Mouse (Mus musculus): Measurements from ENCODE around the gene Casp8. TPM values are rescaled to one million over a fixed set of nuclear protein-coding genes. Genes with fewer than 3 reads are reported as not detected.
A peak's percentile ranks its signal among the peaks of the same experiment; 100 is the strongest.
"Not testable (repeated sequence)": the region's sequence is repeated elsewhere in the genome, so short reads cannot be mapped to it uniquely, and the experiment has no call there.

The Casp8 gene
- polyA plus RNA-seq (2016; fragmentation: Nextera tagmentation; extraction: Ambion mirVana): 13.0 and 13.8 TPM in 2 replicates

DNA sequence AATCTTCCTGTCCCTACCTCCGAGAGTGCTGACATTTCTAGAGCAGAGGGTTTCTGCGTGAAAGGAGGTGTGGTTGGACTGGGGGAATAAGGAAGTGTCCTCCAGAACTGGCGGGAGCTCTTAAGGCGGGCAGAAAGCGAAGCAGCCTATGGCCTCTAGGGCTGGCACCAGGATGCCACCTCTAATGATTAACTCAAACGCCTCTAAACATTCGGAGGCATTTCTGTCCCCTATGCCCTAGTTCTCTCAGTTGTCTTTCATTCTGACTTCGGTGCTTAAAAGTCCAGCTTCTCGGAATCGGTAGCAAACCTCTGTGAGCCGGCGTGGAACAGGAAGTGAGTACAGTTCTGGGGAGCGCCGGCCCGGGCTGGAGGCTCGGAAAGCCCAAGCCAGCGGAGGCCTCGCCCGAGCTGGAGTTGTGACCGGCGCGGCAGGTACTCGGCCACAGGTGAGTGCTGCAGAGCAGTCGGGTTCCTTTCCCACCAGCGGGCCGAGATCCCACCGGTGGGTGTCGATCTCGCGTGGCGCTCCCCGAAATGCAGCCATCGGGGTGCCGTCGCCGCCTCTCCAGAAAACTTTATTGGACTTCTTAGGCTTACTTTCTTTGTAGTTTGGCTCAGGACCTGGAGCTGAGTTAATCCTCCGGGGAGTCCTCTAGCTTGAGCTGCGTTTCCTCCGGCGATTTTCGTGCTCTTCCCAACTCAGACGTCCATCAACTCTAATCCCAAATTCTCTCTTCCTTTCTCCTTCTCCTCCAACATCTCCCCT lies at the start of gene Casp8:
Casp8 (plus strand) TSS at position 84 of the 768 bp plus-strand sequence.
- Histone ChIP-seq H3K27ac (peak within 1 kb of the TSS; percentile 85), H3K4me1 (replicated peaks) (peaks cover 19% of the 10 kb centered on the region), H3K4me3 (peak within 1 kb of the TSS; percentile 65), H3K9me3 (no peaks in the 10 kb centered on the region), H3K27me3 (ENCODE audit: insufficient read depth, poor library complexity, severe bottlenecking) (peaks cover 4% of the 10 kb centered on the region; the same call in 1 of the 2 replicates), H3K36me3 (peaks cover 9% of the 10 kb centered on the region; the same call in 1 of the 2 replicates)
- DNase-seq (ENCODE audit: low spot score): peak; percentile 59
- under 1% methylated on average over 42 of the region's 42 CpGs for WGBS

DNA sequence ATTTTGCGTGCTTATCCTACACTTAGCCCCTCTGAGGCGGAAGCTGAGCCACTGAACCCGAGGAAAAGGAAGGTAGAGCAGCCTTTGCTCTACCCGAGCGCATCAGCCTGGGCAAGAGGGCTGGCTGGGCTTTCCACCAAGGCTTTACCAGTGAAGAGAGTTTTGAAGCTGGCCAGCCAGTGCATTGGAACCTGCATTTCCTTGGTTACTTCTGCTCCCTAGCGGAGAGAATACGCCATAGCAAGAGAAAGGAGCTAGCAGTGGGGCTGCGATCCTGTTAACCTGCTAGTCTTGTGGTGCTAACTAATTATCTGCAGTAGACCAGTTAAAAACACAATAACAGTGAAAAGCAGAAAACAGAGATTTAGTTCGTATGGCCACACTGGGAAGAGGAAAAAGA lies 48.3 kb upstream of the Casp8 start:
- Histone ChIP-seq H3K27me3 (ENCODE audit: insufficient read depth, poor library complexity, severe bottlenecking) (no peaks in the 10 kb centered on the region), H3K4me1 (replicated peaks) (no peaks in the 10 kb centered on the region), H3K27ac (no peak overlapping the region), H3K36me3 (peaks cover 77% of the 10 kb centered on the region), H3K4me3 (no peak overlapping the region), H3K9me3 (no peaks in the 10 kb centered on the region)
- no peak for DNase-seq (ENCODE audit: low spot score)
- WGBS: 70% methylated on average over 9 of the region's 9 CpGs

GRCm38 (mm10) chr1:58759451-58759850 lies 35.7 kb upstream of the Casp8 start:
- 91% methylated on average over 3 of the region's 3 CpGs for WGBS
- Histone ChIP-seq H3K4me1 (replicated peaks) (no peaks in the 10 kb centered on the region), H3K27ac (no peak overlapping the region), H3K9me3 (no peaks in the 10 kb centered on the region), H3K36me3 (peaks cover 26% of the 10 kb centered on the region), H3K27me3 (ENCODE audit: insufficient read depth, poor library complexity, severe bottlenecking) (no peaks in the 10 kb centered on the region), H3K4me3 (no peak overlapping the region)
- DNase-seq (ENCODE audit: low spot score): no peak

DNA sequence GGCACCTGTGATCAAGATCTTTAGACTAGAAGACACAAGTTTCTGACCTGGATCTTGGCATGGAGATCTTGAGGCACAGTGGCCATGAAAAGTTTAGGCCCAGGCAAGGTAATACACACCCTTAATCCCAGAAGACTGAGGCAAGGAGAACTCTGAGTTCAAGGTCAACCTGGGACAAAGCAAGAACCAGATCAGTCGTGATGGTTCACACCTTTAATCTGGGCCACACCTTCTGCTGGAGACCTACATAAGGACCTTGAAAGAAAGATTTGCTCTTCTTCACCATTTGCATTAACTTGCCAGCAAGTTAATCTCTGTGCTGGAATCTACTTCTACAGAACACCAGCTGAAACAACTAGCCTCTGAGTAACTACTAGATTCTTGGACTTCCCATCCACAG lies 34.6 kb upstream of the Casp8 start:
- H3K27me3 ChIP-seq (ENCODE audit: insufficient read depth, poor library complexity, severe bottlenecking): no peaks in the 10 kb centered on the region
- H3K27ac ChIP-seq: no peak overlapping the region
- H3K4me1 ChIP-seq (replicated peaks): no peaks in the 10 kb centered on the region
- 80% methylated on average over 1 of the region's 1 CpGs for WGBS
- DNase-seq (ENCODE audit: low spot score): no peak
- no peak overlapping the region for H3K4me3 ChIP-seq
- H3K9me3 ChIP-seq: no peaks in the 10 kb centered on the region
- H3K36me3 ChIP-seq: peaks cover 17% of the 10 kb centered on the region

DNA sequence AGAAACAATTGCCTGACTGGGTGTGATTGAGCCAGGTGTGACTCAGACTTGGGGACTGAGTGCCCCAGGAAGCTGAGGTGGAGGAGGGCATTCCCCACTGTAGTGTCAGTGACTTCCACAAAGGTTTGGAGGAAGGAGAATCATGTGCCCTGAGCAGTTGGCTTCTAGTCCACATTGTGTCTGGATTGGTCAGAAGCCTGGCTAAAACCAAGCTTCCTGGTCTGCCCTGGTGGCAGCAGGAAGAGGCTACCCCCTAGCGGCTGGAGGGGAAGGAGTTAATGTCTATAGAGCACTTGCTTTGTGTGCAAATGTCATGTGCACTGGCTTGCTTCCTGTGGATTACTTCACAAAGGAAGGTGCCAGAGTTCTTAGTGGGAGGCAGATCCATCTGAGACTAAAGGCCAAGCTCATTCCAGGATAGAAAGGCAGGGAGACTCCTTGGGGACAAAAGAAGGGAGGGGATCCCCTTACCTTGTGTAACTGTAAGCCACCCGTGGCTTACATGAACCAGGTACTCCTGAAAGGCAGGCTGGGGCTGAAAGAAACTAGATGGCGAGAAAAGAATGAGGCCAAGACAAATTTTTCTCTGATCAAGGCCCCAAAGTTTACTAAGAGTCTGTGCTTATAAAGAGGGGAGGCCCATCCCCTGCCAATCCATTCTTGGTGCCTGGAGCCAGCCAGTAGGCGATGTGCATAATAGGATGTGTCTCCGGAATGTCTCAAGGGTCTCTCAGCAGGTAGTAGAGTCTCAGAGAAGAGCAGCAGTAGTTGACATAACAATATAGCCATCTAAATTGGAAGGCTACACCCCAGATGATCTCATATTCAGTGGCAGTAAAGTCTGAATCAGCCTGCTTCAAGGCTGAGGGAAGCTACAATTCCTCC lies 33.5 kb upstream of the Casp8 start:
- H3K4me3 ChIP-seq; H3K9me3 ChIP-seq; H3K4me1 ChIP-seq (replicated peaks); H3K27ac ChIP-seq; H3K27me3 ChIP-seq (ENCODE audit: insufficient read depth, poor library complexity, severe bottlenecking); DNase-seq (ENCODE audit: low spot score): not testable (repeated sequence)
- 62% methylated on average over 5 of the region's 5 CpGs for WGBS
- peaks cover 10% of the 10 kb centered on the region; the same call in 1 of the 2 replicates for H3K36me3 ChIP-seq

GRCm38 (mm10) chr1:58762576-58762975 lies 32.6 kb upstream of the Casp8 start:
- no peak overlapping the region for H3K27ac ChIP-seq
- no peak for DNase-seq (ENCODE audit: low spot score)
- H3K4me3 ChIP-seq: no peak overlapping the region
- no peaks in the 10 kb centered on the region for H3K4me1 ChIP-seq (replicated peaks)
- H3K36me3 ChIP-seq: peaks cover 10% of the 10 kb centered on the region; the same call in 1 of the 2 replicates
- WGBS: 78% methylated on average over 5 of the region's 5 CpGs
- no peaks in the 10 kb centered on the region for H3K9me3 ChIP-seq
- no peaks in the 10 kb centered on the region for H3K27me3 ChIP-seq (ENCODE audit: insufficient read depth, poor library complexity, severe bottlenecking)

- H3K9me3 ChIP-seq; DNase-seq (ENCODE audit: low spot score); H3K4me3 ChIP-seq; H3K27me3 ChIP-seq (ENCODE audit: insufficient read depth, poor library complexity, severe bottlenecking); H3K27ac ChIP-seq; H3K4me1 ChIP-seq (replicated peaks); H3K36me3 ChIP-seq: not testable (repeated sequence)
- 88% methylated on average over 4 of the region's 4 CpGs for WGBS
These were observed 28.7 kb upstream of the Casp8 start for GRCm38 (mm10) chr1:58766446-58766845.

DNA sequence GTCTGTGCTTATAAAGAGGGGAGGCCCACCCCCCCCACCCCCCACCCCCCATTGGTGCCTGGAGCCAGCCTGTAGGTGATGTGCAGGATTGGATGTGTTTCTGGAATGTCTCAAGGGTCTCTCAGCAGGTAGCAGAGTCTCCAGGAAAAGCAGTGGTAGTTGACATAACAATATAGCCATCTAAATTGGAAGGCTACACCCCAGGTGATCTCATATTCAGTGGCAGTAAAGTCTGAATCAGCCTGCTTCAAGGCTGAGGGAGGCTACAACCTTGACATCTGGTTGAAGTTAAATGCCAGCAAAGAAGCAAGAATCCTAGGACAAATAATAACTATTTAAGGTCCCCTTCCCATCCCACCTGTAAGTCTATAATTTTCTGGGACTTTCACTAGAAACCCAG lies 26.0 kb upstream of the Casp8 start:
- Histone ChIP-seq H3K27me3 (ENCODE audit: insufficient read depth, poor library complexity, severe bottlenecking) (no peaks in the 10 kb centered on the region), H3K27ac (no peak overlapping the region), H3K4me3 (no peak overlapping the region), H3K36me3 (no peaks in the 10 kb centered on the region), H3K9me3 (no peaks in the 10 kb centered on the region), H3K4me1 (replicated peaks) (no peaks in the 10 kb centered on the region)
- no peak for DNase-seq (ENCODE audit: low spot score)

- Histone ChIP-seq H3K4me3 (no peak overlapping the region), H3K4me1 (replicated peaks) (no peaks in the 10 kb centered on the region), H3K9me3 (no peaks in the 10 kb centered on the region), H3K36me3 (no peaks in the 10 kb centered on the region), H3K27me3 (ENCODE audit: insufficient read depth, poor library complexity, severe bottlenecking) (no peaks in the 10 kb centered on the region), H3K27ac (no peak overlapping the region)
- no peak for DNase-seq (ENCODE audit: low spot score)
- 63% methylated on average over 9 of the region's 9 CpGs for WGBS
These were observed 25.5 kb upstream of the Casp8 start for GRCm38 (mm10) chr1:58769701-58770100.

- peak; percentile 36 for DNase-seq (ENCODE audit: low spot score)
- H3K36me3 ChIP-seq: no peaks in the 10 kb centered on the region
- H3K9me3 ChIP-seq: no peaks in the 10 kb centered on the region
- H3K4me1 ChIP-seq (replicated peaks): no peaks in the 10 kb centered on the region
- no peaks in the 10 kb centered on the region for H3K27me3 ChIP-seq (ENCODE audit: insufficient read depth, poor library complexity, severe bottlenecking)
- no peak overlapping the region for H3K4me3 ChIP-seq
- no peak overlapping the region for H3K27ac ChIP-seq
- WGBS: 29% methylated on average over 7 of the region's 7 CpGs
These were observed 25.0 kb upstream of the Casp8 start for GRCm38 (mm10) chr1:58770111-58770720.

DNA sequence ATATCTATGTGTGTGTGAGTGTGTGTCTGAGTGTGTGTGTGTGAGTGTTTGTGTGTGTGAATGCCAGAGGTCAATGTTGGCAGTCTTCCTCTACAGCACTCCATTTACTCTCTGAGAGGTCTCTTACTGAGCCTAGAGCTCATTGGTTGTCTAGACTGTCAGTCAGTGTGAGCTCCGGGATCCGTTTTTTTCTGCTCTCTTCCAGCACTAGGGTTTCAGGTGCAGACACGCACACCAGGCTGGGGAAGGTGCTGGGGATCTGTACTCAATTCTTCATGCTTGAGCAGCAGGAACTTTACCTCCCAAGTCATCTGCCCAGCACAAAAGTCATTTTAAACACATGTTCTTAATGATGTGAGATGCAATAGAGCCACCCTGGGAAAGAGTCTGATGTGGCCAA lies 23.1 kb upstream of the Casp8 start:
- Histone ChIP-seq H3K4me3 (no peak overlapping the region), H3K4me1 (replicated peaks) (no peaks in the 10 kb centered on the region), H3K27ac (no peak overlapping the region), H3K36me3 (no peaks in the 10 kb centered on the region), H3K9me3 (0 out of 2 replicates have a peak, but pooled peaks cover 1% of the 10 kb centered on the region), H3K27me3 (ENCODE audit: insufficient read depth, poor library complexity, severe bottlenecking) (no peaks in the 10 kb centered on the region)
- 79% methylated on average over 3 of the region's 3 CpGs for WGBS
- DNase-seq (ENCODE audit: low spot score): no peak

GRCm38 (mm10) chr1:58773280-58773679 lies 21.9 kb upstream of the Casp8 start:
- no peak for DNase-seq (ENCODE audit: low spot score)
- no peaks in the 10 kb centered on the region for H3K4me1 ChIP-seq (replicated peaks)
- H3K4me3 ChIP-seq: no peak overlapping the region
- 0 out of 2 replicates have a peak, but pooled peaks cover 4% of the 10 kb centered on the region for H3K9me3 ChIP-seq
- no peaks in the 10 kb centered on the region for H3K27me3 ChIP-seq (ENCODE audit: insufficient read depth, poor library complexity, severe bottlenecking)
- no peaks in the 10 kb centered on the region for H3K36me3 ChIP-seq
- H3K27ac ChIP-seq: no peak overlapping the region

GRCm38 (mm10) chr1:58773905-58774304 lies 21.3 kb upstream of the Casp8 start:
- H3K4me3 ChIP-seq: no peak overlapping the region
- no peaks in the 10 kb centered on the region for H3K27me3 ChIP-seq (ENCODE audit: insufficient read depth, poor library complexity, severe bottlenecking)
- WGBS: 69% methylated on average over 2 of the region's 2 CpGs
- 0 out of 2 replicates have a peak, but pooled peaks cover 4% of the 10 kb centered on the region for H3K9me3 ChIP-seq
- no peak for DNase-seq (ENCODE audit: low spot score)
- H3K27ac ChIP-seq: no peak overlapping the region
- no peaks in the 10 kb centered on the region for H3K4me1 ChIP-seq (replicated peaks)
- H3K36me3 ChIP-seq: no peaks in the 10 kb centered on the region
